Mouse (Mus musculus): ENCODE data around the gene Trpv6. TPM values are rescaled to one million over a fixed set of nuclear protein-coding genes. Genes with fewer than 3 reads are reported as not detected.
A peak's percentile ranks its signal among the peaks of the same experiment; 100 is the strongest.

Trpv6 gene
- total and polyA plus RNA-seq, 3 experiments = not detected

DNA sequence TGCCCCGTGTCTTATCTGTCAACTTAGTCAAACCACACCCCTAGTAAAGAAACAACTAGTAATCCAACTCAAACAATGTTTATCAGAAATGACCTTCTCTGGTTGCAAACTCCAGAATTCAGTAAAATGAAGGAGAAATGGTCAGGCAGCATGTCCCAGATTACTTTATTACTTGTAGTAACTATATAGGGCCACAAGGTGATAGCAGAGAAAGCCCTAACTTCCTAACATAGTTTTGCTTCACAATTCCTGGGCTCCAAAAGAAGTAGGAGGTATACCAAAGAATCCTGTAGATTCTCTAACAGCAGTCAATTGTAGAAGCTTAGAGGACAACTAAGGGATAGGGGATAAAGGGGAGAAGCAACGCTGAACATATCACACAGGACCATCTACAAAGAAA lies 5.4 kb downstream of the Trpv6 start:
- Histone ChIP-seq H3K9me3 (replicated peaks; ENCODE audit: low read length) (no peaks in the 10 kb centered on the region), H3K27me3 (replicated peaks) (no peaks in the 10 kb centered on the region), H3K4me3 (replicated peaks in 1 of 3; ENCODE audit: low read depth in 2 of 3, low read length in 2 of 3, poor library complexity in 1 of 3) (no peak overlapping the region), H3K79me2 (replicated peaks; ENCODE audit: control insufficient read depth, extremely low read depth, insufficient read depth, poor library complexity, severe bottlenecking) (no peaks in the 10 kb centered on the region), H3K4me1 (ENCODE audit: control insufficient read depth in 1 of 2, insufficient read depth in 2 of 2) (peaks cover 0 to 8% of the 10 kb centered on the region in 2 experiments; a peak in 1 of 4 replicates), H3K27ac (ENCODE audit: insufficient read depth, low read depth) (no peak overlapping the region), H3K4me2 (ENCODE audit: insufficient read depth, low read depth, poor library complexity, severe bottlenecking) (no peak overlapping the region), H3K36me3 (replicated peaks in 1 of 2; ENCODE audit: control insufficient read depth in 1 of 2, insufficient read depth in 1 of 2, low read length in 1 of 2) (no peaks in the 10 kb centered on the region), H3K9ac (ENCODE audit: insufficient read depth, low read depth) (no peak overlapping the region)
- TF ChIP-seq ZC3H11A (IDR thresholded peaks at IDR 0.05; ENCODE audit: low read depth, low read length) = no peak
- no peak for TF ChIP-seq MAFK (IDR thresholded peaks at IDR 0.05; ENCODE audit: insufficient replicate concordance, low read length)
- no peak for DNase-seq (ENCODE audit: extremely low read depth)
- in situ Hi-C loops (cut with MboI; ENCODE audit: low pct_ligation_motif_present, low pct_unique_long_range_greater_than_20kb, low sequenced_read_pairs) = no loop called here
- dilution Hi-C loops (cut with MboI; ENCODE audit: extremely low pct_ligation_motif_present, extremely low pct_unique_long_range_greater_than_20kb, low sequenced_read_pairs) = no loop called here

DNA sequence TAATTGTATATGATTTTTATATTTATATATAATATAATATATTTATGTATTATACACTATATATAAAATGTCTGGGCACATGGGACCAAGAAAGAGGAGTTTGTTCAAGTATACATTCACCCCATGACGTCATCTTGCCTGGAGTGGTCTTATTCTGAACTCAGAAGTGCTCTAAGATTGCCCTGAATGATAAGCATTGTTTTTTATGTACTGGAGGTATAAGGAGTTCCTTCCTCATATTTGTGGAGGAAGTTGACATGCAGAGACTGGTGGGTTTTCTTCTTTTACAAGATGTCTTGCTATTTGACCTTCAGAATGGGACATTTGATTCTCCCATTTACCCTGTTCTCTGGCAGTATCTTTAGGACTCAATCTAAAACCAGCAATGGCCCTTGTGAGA lies 8.0 kb downstream of the Trpv6 start:
- TF ChIP-seq E2F4 (IDR thresholded peaks at IDR 0.05; ENCODE audit: insufficient replicate concordance, low read depth, low read length) = no peak
- no peak for TF ChIP-seq CHD2 (IDR thresholded peaks at IDR 0.05; ENCODE audit: low read length)
- TF ChIP-seq RAD21 (IDR thresholded peaks at IDR 0.05; ENCODE audit: low read depth, low read length) = no peak
- TF ChIP-seq MAX (IDR thresholded peaks at IDR 0.05; ENCODE audit: low read length) = no peak
- no peak for TF ChIP-seq MEF2A (IDR thresholded peaks at IDR 0.05; ENCODE audit: borderline replicate concordance, low read depth, low read length)
- no peak for TF ChIP-seq PAX5 (IDR thresholded peaks at IDR 0.05; ENCODE audit: low read length)
- TF ChIP-seq USF1 (IDR thresholded peaks at IDR 0.05; ENCODE audit: low read depth, low read length) = no peak
- no peak for TF ChIP-seq NRF1 (IDR thresholded peaks at IDR 0.05; ENCODE audit: low read depth, low read length)
- TF ChIP-seq ZNF384 (IDR thresholded peaks at IDR 0.05; ENCODE audit: low read depth, low read length) = no peak
- no peak for TF ChIP-seq MAZ (IDR thresholded peaks at IDR 0.05; ENCODE audit: low read depth, low read length)
- TF ChIP-seq BHLHE40 (IDR thresholded peaks at IDR 0.05; ENCODE audit: low read depth, low read length) = no peak
- no peak overlapping the region for H3K27ac ChIP-seq (ENCODE audit: insufficient read depth, low read depth)
- dilution Hi-C loops (cut with MboI; ENCODE audit: extremely low pct_ligation_motif_present, extremely low pct_unique_long_range_greater_than_20kb, low sequenced_read_pairs) = no loop called here

DNA sequence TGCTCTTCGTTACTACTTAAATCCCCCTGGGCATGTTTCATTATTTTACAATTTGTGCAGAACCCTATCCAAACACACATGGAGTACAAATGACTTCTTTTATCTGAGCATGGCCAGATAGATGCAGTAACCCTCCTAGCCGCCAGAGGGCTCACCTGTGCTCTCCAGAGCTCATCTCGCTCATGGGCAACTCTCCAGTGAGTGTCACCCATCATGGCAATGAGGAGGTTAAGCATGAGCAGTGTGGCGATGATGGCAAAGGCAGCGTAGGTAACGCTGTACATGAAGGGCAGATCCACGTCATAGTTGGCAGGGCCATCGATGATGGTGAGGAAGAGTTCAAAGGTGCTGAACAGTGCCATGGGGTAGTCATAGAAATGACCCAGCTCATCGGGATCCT lies 13.5 kb downstream of the Trpv6 start:
- dilution Hi-C loops (cut with MboI; ENCODE audit: extremely low pct_ligation_motif_present, extremely low pct_unique_long_range_greater_than_20kb, low sequenced_read_pairs) (no loop called here), in situ Hi-C loops (cut with MboI; ENCODE audit: low pct_ligation_motif_present, low pct_unique_long_range_greater_than_20kb, low sequenced_read_pairs) (no loop called here)
- Histone ChIP-seq H3K27ac (ENCODE audit: insufficient read depth, low read depth) (no peak overlapping the region), H3K9me3 (replicated peaks; ENCODE audit: low read length) (no peaks in the 10 kb centered on the region), H3K4me3 (replicated peaks in 1 of 3; ENCODE audit: low read depth in 2 of 3, low read length in 2 of 3, poor library complexity in 1 of 3) (no peak overlapping the region), H3K9ac (ENCODE audit: insufficient read depth, low read depth) (no peak overlapping the region), H3K79me2 (replicated peaks; ENCODE audit: control insufficient read depth, extremely low read depth, insufficient read depth, poor library complexity, severe bottlenecking) (no peaks in the 10 kb centered on the region), H3K4me1 (ENCODE audit: control insufficient read depth in 1 of 2, insufficient read depth in 2 of 2) (peaks cover 0 to 14% of the 10 kb centered on the region in 2 experiments; a peak in 2 of 4 replicates), H3K27me3 (replicated peaks) (no peaks in the 10 kb centered on the region), H3K36me3 (replicated peaks in 1 of 2; ENCODE audit: control insufficient read depth in 1 of 2, insufficient read depth in 1 of 2, low read length in 1 of 2) (no peaks in the 10 kb centered on the region), H3K4me2 (ENCODE audit: insufficient read depth, low read depth, poor library complexity, severe bottlenecking) (no peak overlapping the region)
- peak; percentile 32 to 34 for TF ChIP-seq CTCF (conservative IDR thresholded peaks at IDR 0.05 in 1 of 2, IDR thresholded peaks at IDR 0.05 in 1 of 2; ENCODE audit: low read depth in 2 of 2, low read length in 2 of 2)
- TF ChIP-seq SMC3 (IDR thresholded peaks at IDR 0.05; ENCODE audit: low read depth, low read length) = peak; percentile 12
- no peak for TF ChIP-seq MAFK (IDR thresholded peaks at IDR 0.05; ENCODE audit: insufficient replicate concordance, low read length)
- peak; percentile 27 for DNase-seq (ENCODE audit: extremely low read depth)

More for the DNA sequence above, 8.0 kb downstream of the Trpv6 start:
- no peak for DNase-seq (ENCODE audit: extremely low read depth)
- Histone ChIP-seq H3K36me3 (replicated peaks in 1 of 2; ENCODE audit: control insufficient read depth in 1 of 2, insufficient read depth in 1 of 2, low read length in 1 of 2) (no peaks in the 10 kb centered on the region), H3K4me1 (ENCODE audit: control insufficient read depth in 1 of 2, insufficient read depth in 2 of 2) (no peaks in the 10 kb centered on the region), H3K27me3 (replicated peaks) (no peaks in the 10 kb centered on the region), H3K9ac (ENCODE audit: insufficient read depth, low read depth) (no peak overlapping the region), H3K4me3 (replicated peaks in 1 of 3; ENCODE audit: low read depth in 2 of 3, low read length in 2 of 3, poor library complexity in 1 of 3) (no peak overlapping the region), H3K9me3 (replicated peaks; ENCODE audit: low read length) (no peaks in the 10 kb centered on the region), H3K79me2 (replicated peaks; ENCODE audit: control insufficient read depth, extremely low read depth, insufficient read depth, poor library complexity, severe bottlenecking) (no peaks in the 10 kb centered on the region), H3K4me2 (ENCODE audit: insufficient read depth, low read depth, poor library complexity, severe bottlenecking) (no peak overlapping the region)
- in situ Hi-C loops (cut with MboI; ENCODE audit: low pct_ligation_motif_present, low pct_unique_long_range_greater_than_20kb, low sequenced_read_pairs) = no loop called here

All from CH12.LX (cell line).